Mouse (Mus musculus): Measurements from ENCODE around the gene Foxp4.

Foxp4 gene

GRCm38 (mm10) chr17:47924383-47925339 is at the start of gene Foxp4:
Foxp4 (minus strand) TSS chr17:47924645.
- DNase-seq (ENCODE audit: low spot score in 2 of 2) = peak; percentile 55 to 61

- DNase-seq (ENCODE audit: low spot score in 2 of 2) = no peak
Measured at GRCm38 (mm10) chr17:47973563-47974472, 49.4 kb upstream of the Foxp4 start.

- no peak for DNase-seq (ENCODE audit: low spot score in 2 of 2)
Measured at GRCm38 (mm10) chr17:47965885-47966505, 41.5 kb upstream of the Foxp4 start.

GRCm38 (mm10) chr17:47958046-47958790 is 33.8 kb upstream of the Foxp4 start:
- no peak for DNase-seq (ENCODE audit: low spot score in 2 of 2)

GRCm38 (mm10) chr17:47956486-47956885 is 32.0 kb upstream of the Foxp4 start:
- DNase-seq (ENCODE audit: low spot score in 2 of 2) = no peak

GRCm38 (mm10) chr17:47955054-47955741 is 30.8 kb upstream of the Foxp4 start:
- DNase-seq (ENCODE audit: low spot score in 2 of 2) = no peak

- no peak for DNase-seq (ENCODE audit: low spot score in 2 of 2)
Measured at GRCm38 (mm10) chr17:47953231-47953630, 28.8 kb upstream of the Foxp4 start.

GRCm38 (mm10) chr17:47952368-47953081 is 28.1 kb upstream of the Foxp4 start:
- DNase-seq (ENCODE audit: low spot score in 2 of 2) = no peak

- DNase-seq (ENCODE audit: low spot score in 2 of 2) = no peak
Measured at GRCm38 (mm10) chr17:47951452-47951851, 27.0 kb upstream of the Foxp4 start.

- no peak for DNase-seq (ENCODE audit: low spot score in 2 of 2)
Measured at GRCm38 (mm10) chr17:47950831-47951230, 26.4 kb upstream of the Foxp4 start.

GRCm38 (mm10) chr17:47949441-47949840 is 25.0 kb upstream of the Foxp4 start:
- DNase-seq (ENCODE audit: low spot score in 2 of 2) = no peak

GRCm38 (mm10) chr17:47948753-47949152 is 24.3 kb upstream of the Foxp4 start:
- no peak for DNase-seq (ENCODE audit: low spot score in 2 of 2)

GRCm38 (mm10) chr17:47946921-47947420 is 22.5 kb upstream of the Foxp4 start:
- no peak for DNase-seq (ENCODE audit: low spot score in 2 of 2)

- no peak for DNase-seq (ENCODE audit: low spot score in 2 of 2)
Measured at GRCm38 (mm10) chr17:47946111-47946510, 21.7 kb upstream of the Foxp4 start.

- DNase-seq (ENCODE audit: low spot score in 2 of 2) = no peak
Measured at GRCm38 (mm10) chr17:47943103-47943870, 18.8 kb upstream of the Foxp4 start.

GRCm38 (mm10) chr17:47942008-47942407 is 17.6 kb upstream of the Foxp4 start:
- DNase-seq (ENCODE audit: low spot score in 2 of 2) = no peak

GRCm38 (mm10) chr17:47938839-47939238 is 14.4 kb upstream of the Foxp4 start:
- no peak for DNase-seq (ENCODE audit: low spot score in 2 of 2)

- no peak for DNase-seq (ENCODE audit: low spot score in 2 of 2)
Measured at GRCm38 (mm10) chr17:47937926-47938600, 13.6 kb upstream of the Foxp4 start.
